Mouse (Mus musculus) heart, embryonic 11.5 days (tissue): Measurements from ENCODE around the gene Sec22a. TPM values are rescaled to one million over a fixed set of nuclear protein-coding genes. Genes with fewer than 3 reads are reported as not detected.

ENCODE experiments used
- polyA plus RNA-seq: library from polyadenylated mRNA; unstranded; fragments of >200 nt; fragmentation: Nextera tagmentation; extraction: Ambion mirVana; gene quantifications from 2 replicates; pipeline ENCODE4 v1.2.1, GENCODE M21; 2014

Sec22a gene
- polyA plus RNA-seq, 1 experiment from 2014 or later, result 35.5 TPM

Other genes starting within 250 kb of the Sec22a start
- 5.6 and 6.0 TPM in 2 replicates for gene Adcy5, start 209.0 kb downstream of the Sec22a start, polyA plus RNA-seq
- gene Pdia5, start 127.0 kb upstream of the Sec22a start, polyA plus RNA-seq, result 12.9 and 15.0 TPM in 2 replicates
- 2.6 and 2.9 TPM in 2 replicates for gene Sema5b, start 177.2 kb upstream of the Sec22a start, polyA plus RNA-seq